Mouse (Mus musculus) neural tube, embryonic 11.5 days (tissue): ENCODE measurements around the gene Dennd5b. TPM values are rescaled to one million over a fixed set of nuclear protein-coding genes. Genes with fewer than 3 reads are reported as not detected.

Experiments used
- ATAC-seq: fragments of 200-750 bp; cut with Nextera tagmentation; 2 replicates; pipeline ENCODE4 v1.8.0; 2017; ENCODE audit warnings: moderate number of reproducible peaks, mild to moderate bottlenecking, moderate TSS enrichment, moderate library complexity; ENCODE audit not compliant: insufficient read depth, low FRiP score, low TSS enrichment
- DNase-seq: peaks from one replicate; pipeline ENCODE4 v3.0.0-alpha.2; 2015; ENCODE audit warnings: low spot score
- H3K27ac ChIP-seq: fragments of 300-500 bp; sonication (generic); 2 replicates; pipeline ENCODE4 v1.5.1; 2014; ENCODE audit warnings: low read depth, mild to moderate bottlenecking, low read length
- H3K27me3 ChIP-seq: fragments of 300-500 bp; sonication (generic); 2 replicates; pipeline ENCODE4 v1.6.1; 2014; ENCODE audit warnings: mild to moderate bottlenecking, low read length, mixed read lengths; ENCODE audit not compliant: control insufficient read depth, insufficient read depth
- H3K36me3 ChIP-seq: fragments of 300-500 bp; sonication (generic); 2 replicates; pipeline ENCODE4 v1.6.1; 2014; ENCODE audit warnings: mild to moderate bottlenecking, low read length, moderate library complexity, mixed read lengths; ENCODE audit not compliant: control insufficient read depth, insufficient read depth
- H3K4me1 ChIP-seq: fragments of 300-500 bp; sonication (generic); 2 replicates; pipeline ENCODE4 v1.6.1; 2014; ENCODE audit warnings: low read length, mixed read lengths; ENCODE audit not compliant: control insufficient read depth, insufficient read depth
- H3K4me2 ChIP-seq: fragments of 300-500 bp; sonication (generic); 2 replicates; pipeline ENCODE4 v1.6.1; 2014; ENCODE audit warnings: low read depth, mild to moderate bottlenecking, moderate library complexity
- H3K4me3 ChIP-seq: fragments of 300-500 bp; sonication (generic); 2 replicates; pipeline ENCODE4 v1.5.1; 2014; ENCODE audit warnings: low read depth, low read length
- H3K9ac ChIP-seq: fragments of 300-500 bp; sonication (generic); 2 replicates; pipeline ENCODE4 v1.6.1; 2014; ENCODE audit warnings: mild to moderate bottlenecking, low read length
- H3K9me3 ChIP-seq: fragments of 300-500 bp; sonication (generic); 2 replicates; pipeline ENCODE4 v1.6.1; 2016; ENCODE audit warnings: low read length; ENCODE audit not compliant: control insufficient read depth
- WGBS: fragments of 180-500 bp; shearing (Covaris S2); extraction: QIAGEN DNeasy Blood & Tissue Kit; methylation state at CpG from one replicate; pipeline ENCODE4 v1.1.7; 2014; 5-methylcytosine and 5-hydroxymethylcytosine counted together
- polyA plus RNA-seq: library from polyadenylated mRNA; unstranded; fragments of >200 nt; fragmentation: Nextera tagmentation; extraction: Ambion mirVana; gene quantifications from 2 replicates; pipeline ENCODE4 v1.2.1, GENCODE M21; 2014

The Dennd5b gene
- polyA plus RNA-seq, 1 experiment from 2014 or later, result 14.6 TPM

DNA sequence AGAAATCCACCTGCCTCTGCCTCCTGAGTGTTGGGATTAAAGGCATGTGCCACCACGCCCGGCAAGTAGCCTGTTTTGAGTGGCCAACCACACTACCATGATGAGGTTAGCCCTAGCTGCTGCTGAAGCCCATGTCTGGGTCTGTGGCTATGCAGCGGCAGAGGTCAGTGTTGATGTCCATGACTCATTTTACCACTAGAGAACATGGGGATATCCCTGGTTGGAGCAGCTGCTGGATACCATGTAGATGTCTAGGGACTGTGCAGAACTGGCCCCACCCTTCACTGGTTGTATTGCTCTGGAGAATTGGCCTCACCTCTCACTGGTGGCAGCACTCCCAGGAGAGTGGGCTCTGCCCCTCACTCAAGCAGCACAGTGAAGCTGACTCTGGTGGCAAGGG, 126.4 kb downstream of the Dennd5b start:
- Histone ChIP-seq H3K27me3 (no peaks in the 10 kb centered on the region), H3K4me2 (no peak overlapping the region), H3K9ac (no peak overlapping the region), H3K4me1 (no peaks in the 10 kb centered on the region; the same call in 1 of the 2 replicates), H3K9me3 (no peaks in the 10 kb centered on the region), H3K36me3 (no peaks in the 10 kb centered on the region), H3K4me3 (no peak overlapping the region), H3K27ac (no peak overlapping the region)
- ATAC-seq (no peak), DNase-seq (no peak)
- 97% methylated on average over 3 of the region's 3 CpGs for WGBS

DNA sequence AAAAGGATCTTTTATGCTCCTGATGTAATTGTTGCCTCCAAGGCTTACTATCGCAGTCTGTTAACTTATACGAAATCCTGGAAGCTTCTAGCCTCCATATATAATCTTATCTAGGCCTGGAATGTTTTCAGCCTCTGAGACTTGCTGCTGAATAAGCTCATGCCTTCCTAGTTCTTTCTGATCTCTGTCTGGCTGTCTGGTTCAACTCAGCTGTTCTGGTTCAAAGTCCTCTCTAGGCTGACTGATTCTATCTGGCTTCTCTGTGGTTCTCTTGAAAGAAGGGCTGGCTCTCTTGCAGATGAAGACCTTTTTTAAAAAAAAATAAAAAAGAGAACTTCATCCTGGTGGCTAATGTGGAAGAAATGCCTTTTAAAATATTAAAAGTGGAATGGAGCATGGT, 128.6 kb downstream of the Dennd5b start:
- H3K4me2 ChIP-seq, result no peak overlapping the region
- no peak for DNase-seq
- H3K27ac ChIP-seq, result no peak overlapping the region
- no peak for ATAC-seq
- 81% methylated on average over 2 of the region's 2 CpGs for WGBS
- H3K4me3 ChIP-seq, result no peak overlapping the region
- H3K9me3 ChIP-seq, result no peaks in the 10 kb centered on the region
- no peaks in the 10 kb centered on the region; the same call in 1 of the 2 replicates for H3K4me1 ChIP-seq
- no peaks in the 10 kb centered on the region for H3K27me3 ChIP-seq
- no peaks in the 10 kb centered on the region for H3K36me3 ChIP-seq
- no peak overlapping the region for H3K9ac ChIP-seq

DNA sequence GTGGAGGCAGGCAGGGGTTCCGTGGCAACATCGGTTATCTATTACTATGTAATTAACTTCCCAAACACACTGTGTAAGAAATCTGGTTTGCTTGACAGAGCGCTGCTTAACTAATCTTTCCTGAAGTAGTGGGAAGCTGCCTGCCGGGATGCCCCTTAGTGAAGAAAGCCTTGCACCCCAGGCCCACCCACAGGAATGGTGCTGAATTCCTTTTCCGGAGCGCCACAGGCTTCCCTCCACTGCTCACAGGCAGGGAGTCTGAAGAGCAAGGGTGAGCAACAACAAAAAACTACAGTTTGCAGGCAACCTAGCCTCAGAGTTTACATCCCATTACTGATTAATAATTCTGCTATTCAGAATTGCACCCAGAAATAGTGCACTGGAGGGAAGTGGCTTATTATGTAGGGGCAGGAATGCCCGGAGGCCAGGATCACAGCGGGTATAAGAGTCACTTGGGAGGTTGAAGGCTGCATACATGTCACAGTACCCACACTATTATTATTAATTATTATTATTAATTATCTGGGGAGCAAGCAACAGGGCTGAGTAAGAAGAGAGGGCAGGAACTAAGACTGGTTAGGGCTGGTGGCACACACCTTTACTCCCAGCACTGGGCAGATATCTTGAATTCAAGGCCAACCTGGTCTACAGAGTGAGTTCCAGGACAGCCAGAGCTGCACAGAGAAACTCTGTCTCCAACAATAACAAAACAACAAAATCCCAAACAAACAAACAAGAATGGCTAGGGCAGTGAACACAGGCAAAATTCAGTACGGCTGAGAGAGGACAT, 129.2 kb downstream of the Dennd5b start:
- 33% methylated on average over 9 of the region's 9 CpGs for WGBS
- ATAC-seq (no peak), DNase-seq (no peak)
- Histone ChIP-seq H3K4me3 (no peak overlapping the region), H3K27ac (no peak overlapping the region), H3K9me3 (no peaks in the 10 kb centered on the region), H3K36me3 (no peaks in the 10 kb centered on the region), H3K4me2 (no peak overlapping the region), H3K4me1 (no peaks in the 10 kb centered on the region; the same call in 1 of the 2 replicates), H3K27me3 (no peaks in the 10 kb centered on the region), H3K9ac (no peak overlapping the region)

DNA sequence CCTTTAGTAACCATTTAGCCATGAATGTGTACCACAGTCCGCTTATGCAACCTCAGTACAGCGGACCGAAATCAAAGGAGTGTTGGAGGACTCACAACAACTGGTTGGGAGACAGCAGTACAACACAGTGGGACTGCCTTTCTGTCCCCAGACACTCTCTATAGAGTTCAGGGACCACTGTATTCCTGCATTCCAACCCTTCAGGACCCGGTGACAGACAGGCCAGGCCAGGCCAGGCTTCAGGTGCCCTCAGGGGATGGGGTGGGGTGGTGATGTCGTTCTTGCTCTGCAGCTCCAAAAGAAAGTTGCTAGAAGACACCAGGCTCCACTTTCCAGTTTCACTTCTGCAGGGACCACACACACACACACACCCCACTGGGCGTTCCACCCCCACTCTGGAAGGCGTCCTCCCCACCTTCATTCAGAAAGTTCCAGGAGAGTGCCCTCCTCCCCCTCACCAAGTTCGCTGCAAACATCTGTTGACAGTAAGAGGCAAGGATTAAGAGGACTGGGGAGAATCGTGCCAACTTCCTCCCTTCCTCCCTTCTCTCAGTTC, 130.0 kb downstream of the Dennd5b start:
- no peaks in the 10 kb centered on the region for H3K36me3 ChIP-seq
- no peak for DNase-seq

DNA sequence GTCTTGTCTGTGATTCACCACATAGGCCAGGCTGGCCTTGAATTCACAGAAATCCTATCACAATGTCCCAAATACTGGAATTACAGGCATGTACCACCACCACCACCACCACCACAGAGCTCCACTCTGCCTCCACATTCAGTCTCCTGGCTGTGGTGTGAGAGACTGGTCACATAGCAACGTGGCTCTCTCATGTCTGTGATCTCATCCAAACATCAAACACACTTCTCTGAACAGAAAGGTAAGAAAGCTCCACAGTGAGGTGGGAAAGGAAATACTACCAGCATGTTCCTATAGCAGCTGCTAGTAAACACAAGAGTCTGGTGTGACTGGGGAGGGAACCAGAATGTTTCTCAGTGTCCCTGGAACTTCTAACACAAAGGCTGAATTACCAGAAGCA, 140.2 kb downstream of the Dennd5b start:
- WGBS, result 31% methylated on average over 1 of the region's 1 CpGs
- Histone ChIP-seq H3K4me2 (no peak overlapping the region), H3K9me3 (no peaks in the 10 kb centered on the region), H3K9ac (no peak overlapping the region), H3K27ac (no peak overlapping the region), H3K36me3 (no peaks in the 10 kb centered on the region), H3K4me3 (no peak overlapping the region), H3K4me1 (no peaks in the 10 kb centered on the region), H3K27me3 (no peaks in the 10 kb centered on the region)
- ATAC-seq (no peak), DNase-seq (no peak)

More for the DNA sequence above, 130.0 kb downstream of the Dennd5b start:
- H3K4me3 ChIP-seq, result no peak overlapping the region
- H3K27ac ChIP-seq, result no peak overlapping the region
- H3K4me1 ChIP-seq, result no peaks in the 10 kb centered on the region; the same call in 1 of the 2 replicates
- no peak for ATAC-seq
- H3K4me2 ChIP-seq, result no peak overlapping the region
- H3K27me3 ChIP-seq, result no peaks in the 10 kb centered on the region
- WGBS, result 40% methylated on average over 9 of the region's 9 CpGs
- H3K9me3 ChIP-seq, result no peaks in the 10 kb centered on the region
- H3K9ac ChIP-seq, result no peak overlapping the region

DNA sequence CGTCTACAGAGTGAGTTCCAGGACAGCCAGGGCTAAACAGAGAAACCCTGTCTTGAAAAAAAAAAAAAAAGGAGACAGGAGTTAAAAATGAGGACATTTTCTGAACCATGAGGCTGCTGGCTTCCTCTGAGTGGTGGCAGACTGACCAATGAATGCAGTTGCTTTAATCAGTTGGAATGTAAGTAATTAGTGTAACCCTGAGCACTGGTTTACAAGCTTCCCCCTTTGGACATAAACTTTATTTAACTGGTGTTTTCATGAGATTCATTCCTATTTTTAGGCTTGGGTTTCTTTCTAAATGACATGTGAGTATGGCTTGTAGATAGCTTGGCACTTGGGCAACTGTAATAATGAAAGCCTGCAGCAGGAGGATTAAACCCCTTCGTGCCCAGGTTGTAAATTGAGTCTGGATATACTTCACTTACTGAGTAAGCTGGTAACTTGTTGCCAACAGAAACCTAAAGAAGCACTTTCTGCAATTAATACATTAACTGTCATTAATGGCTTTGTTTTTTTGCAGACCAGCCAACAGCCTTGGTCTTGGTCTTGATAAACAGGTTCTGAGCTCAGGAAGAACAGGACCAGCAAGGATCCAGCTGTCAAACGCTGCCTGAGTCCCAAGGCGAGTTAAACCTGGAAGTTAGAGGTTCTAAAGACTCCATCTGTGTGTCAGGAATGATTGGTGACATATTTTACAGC, 141.8 kb downstream of the Dennd5b start:
- 66% methylated on average over 4 of the region's 4 CpGs for WGBS
- Histone ChIP-seq H3K4me2 (no peak overlapping the region), H3K9ac (no peak overlapping the region), H3K4me1 (no peaks in the 10 kb centered on the region), H3K27ac (no peak overlapping the region), H3K36me3 (no peaks in the 10 kb centered on the region), H3K9me3 (no peaks in the 10 kb centered on the region), H3K4me3 (no peak overlapping the region), H3K27me3 (no peaks in the 10 kb centered on the region)
- ATAC-seq (no peak), DNase-seq (no peak)

DNA sequence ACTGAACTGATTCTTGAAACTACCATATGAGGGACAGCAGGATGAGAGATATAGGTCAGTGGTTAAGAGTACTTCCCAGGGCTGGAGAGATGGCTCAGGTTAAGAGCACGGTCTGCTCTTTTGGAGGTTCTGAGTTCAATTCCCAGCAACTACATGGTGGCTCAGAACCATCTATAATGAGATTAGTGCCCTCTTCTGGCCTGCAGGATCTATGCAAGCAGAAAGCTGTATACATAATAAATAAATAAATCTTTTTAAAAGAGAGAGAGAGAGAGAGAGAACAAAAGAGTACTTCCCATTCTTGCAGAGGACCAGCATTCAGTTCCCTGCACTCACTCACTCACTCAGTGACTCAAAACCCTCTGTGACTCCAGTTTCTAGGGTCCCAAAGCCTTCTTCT, 142.8 kb downstream of the Dennd5b start:
- Histone ChIP-seq H3K27ac (no peak overlapping the region), H3K9me3 (no peaks in the 10 kb centered on the region), H3K4me1 (no peaks in the 10 kb centered on the region), H3K27me3 (no peaks in the 10 kb centered on the region), H3K36me3 (no peaks in the 10 kb centered on the region), H3K4me2 (no peak overlapping the region), H3K9ac (no peak overlapping the region), H3K4me3 (no peak overlapping the region)
- DNase-seq (no peak), ATAC-seq (no peak)
- 90% methylated on average over 1 of the region's 1 CpGs for WGBS

DNA sequence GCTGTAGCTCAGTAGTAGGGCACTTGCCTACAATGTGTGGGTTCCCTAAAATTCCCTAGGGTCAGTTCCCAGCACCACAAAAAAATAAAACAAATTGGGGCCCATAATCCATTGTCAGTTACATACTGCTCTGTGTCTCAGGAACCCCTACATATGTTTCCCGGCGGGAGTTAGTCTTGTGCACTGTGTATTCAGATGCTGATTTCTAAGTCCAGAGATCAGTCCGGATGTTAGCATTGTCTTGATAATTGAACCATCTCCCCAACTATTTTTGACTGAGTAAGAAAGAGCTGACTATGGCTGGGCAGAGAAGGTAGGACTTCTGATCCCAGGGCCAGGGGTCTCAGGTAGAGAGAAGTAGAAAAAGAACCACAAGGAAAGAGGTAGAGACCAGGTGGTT, 144.4 kb downstream of the Dennd5b start:
- H3K4me3 ChIP-seq, result no peak overlapping the region
- WGBS, result 81% methylated on average over 3 of the region's 3 CpGs
- H3K9ac ChIP-seq, result no peak overlapping the region
- no peak for DNase-seq
- H3K36me3 ChIP-seq, result no peaks in the 10 kb centered on the region
- H3K4me1 ChIP-seq, result no peaks in the 10 kb centered on the region
- H3K27me3 ChIP-seq, result no peaks in the 10 kb centered on the region
- ATAC-seq, result no peak
- H3K27ac ChIP-seq, result no peak overlapping the region
- no peaks in the 10 kb centered on the region for H3K9me3 ChIP-seq
- H3K4me2 ChIP-seq, result no peak overlapping the region
